Mouse (Mus musculus): ENCODE data around the gene Pank2. TPM values are rescaled to one million over a fixed set of nuclear protein-coding genes. Genes with fewer than 3 reads are reported as not detected.

The Pank2 gene
- total RNA-seq (2023): 60.4 TPM

DNA sequence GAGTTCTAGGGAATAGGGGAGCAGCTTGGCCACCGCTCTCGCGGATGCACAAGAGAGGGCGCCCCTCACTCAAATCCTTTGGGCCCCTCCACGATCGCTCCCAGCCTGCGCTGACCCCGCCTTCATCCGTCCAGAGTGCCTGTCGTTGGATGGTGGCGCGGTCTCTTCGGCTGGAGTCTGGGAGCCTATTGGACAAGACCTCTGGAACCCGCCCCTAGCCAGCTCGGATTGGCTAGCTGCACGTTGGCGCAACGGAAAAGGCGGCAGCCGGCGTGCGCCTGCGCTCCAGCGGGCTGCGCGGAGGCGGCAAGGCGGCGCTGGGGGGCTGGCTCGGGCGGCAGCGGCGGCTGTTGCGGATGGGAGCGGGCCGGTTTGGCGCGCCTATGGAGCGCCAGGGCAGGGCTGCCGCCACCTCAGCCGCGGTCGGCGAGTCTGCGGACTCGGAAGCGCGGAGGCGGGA, at the start of gene Pank2:
Pank2 (plus strand) TSS at position 283 of the 460 bp plus-strand sequence.

DNA sequence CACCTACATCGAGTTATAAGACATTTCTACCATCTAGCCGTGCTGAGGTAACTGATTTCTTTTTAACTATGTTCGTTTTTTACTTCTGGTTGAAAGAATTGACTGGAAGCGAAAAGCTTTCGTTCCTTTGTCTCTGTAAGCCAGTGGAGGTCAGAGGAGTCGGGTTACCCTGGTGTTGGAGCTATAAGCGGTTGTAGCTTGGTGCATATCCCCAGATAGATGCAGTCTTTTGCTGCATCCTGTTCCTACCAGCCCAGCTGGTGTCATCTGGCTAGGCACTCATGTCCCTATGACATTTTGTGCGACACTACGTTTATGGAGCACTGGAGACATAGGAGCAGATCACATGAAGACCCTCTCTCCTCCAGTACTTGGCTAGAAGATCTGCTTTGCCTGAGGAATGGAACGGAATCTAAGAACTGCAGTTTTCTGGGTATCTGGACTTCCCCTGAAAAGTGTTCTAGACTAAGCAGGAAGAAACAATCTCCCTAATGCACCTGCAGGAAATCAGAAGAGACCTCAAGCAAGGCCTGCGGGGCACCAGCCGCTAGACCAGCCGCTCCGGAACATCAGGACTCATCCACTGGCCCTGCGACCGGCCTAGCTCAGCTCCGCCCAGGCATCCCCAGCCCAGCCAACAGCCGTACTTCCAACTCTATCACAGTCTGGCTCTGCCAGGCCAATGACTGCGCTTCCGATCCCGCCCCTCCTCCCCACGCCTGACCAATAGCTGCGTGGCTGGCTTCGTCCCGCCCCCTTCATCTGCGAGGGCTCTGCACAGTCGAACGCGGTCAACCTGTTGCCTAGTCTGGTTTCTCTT, 28.8 kb upstream of the Pank2 start, which contains the start of gene Mavs:
Mavs (plus strand) TSS at position 757 of the 820 bp plus-strand sequence.

Other genes starting within 250 kb of the Pank2 start
- not detected for gene Gfra4, start 219.4 kb upstream of the Pank2 start, total RNA-seq (2023)
- gene Adam33, start 198.7 kb upstream of the Pank2 start, total RNA-seq (2023): not detected
- 0.38 TPM for gene Siglec1, start 175.7 kb upstream of the Pank2 start, total RNA-seq (2023)
- not detected for gene Hspa12b, start 135.2 kb upstream of the Pank2 start, total RNA-seq (2023)
- not detected for gene Gm11037, start 129.0 kb upstream of the Pank2 start, total RNA-seq (2023)
- 20.0 TPM for gene 1700037H04Rik, start 102.4 kb upstream of the Pank2 start, total RNA-seq (2023)
- gene Cenpb, start 82.4 kb upstream of the Pank2 start, total RNA-seq (2023): 17.9 TPM
- 44.2 TPM for gene Cdc25b, start 75.5 kb upstream of the Pank2 start, total RNA-seq (2023)
- gene Spef1, start 75.2 kb upstream of the Pank2 start, total RNA-seq (2023): 1.4 TPM
- gene Ap5s1, start 55.4 kb upstream of the Pank2 start, total RNA-seq (2023): 7.6 TPM
- gene Mavs, start 28.4 kb upstream of the Pank2 start, total RNA-seq (2023): 15.9 TPM
- 2.4 TPM for gene Rnf24, start 90.4 kb downstream of the Pank2 start, total RNA-seq (2023)
- gene Smox, start 229.0 kb downstream of the Pank2 start, total RNA-seq (2023): 26.7 TPM

All from CD4-positive naive resting alpha-beta T cell, adult 57 days (primary cell).